Mouse (Mus musculus): ENCODE measurements around the gene Pced1a. TPM values are rescaled to one million over a fixed set of nuclear protein-coding genes. Genes with fewer than 3 reads are reported as not detected.
A peak's percentile ranks its signal among the peaks of the same experiment; 100 is the strongest.

Pced1a gene
- polyA plus RNA-seq, 1 experiment from 2014 or later, result 13.9 TPM

- Histone ChIP-seq H3K4me3 (peak overlapping the region; percentile 89), H3K9me3 (replicated peaks) (no peaks in the 10 kb centered on the region), H3K27ac (0 out of 2 replicates have a peak overlapping the region, but pooled peaks have one; percentile 94), H3K27me3 (ENCODE audit: low read depth, poor library complexity, severe bottlenecking) (peaks cover 17% of the 10 kb centered on the region), H3K4me1 (peaks cover 21% of the 10 kb centered on the region), H3K36me3 (no peaks in the 10 kb centered on the region)
- no peak for DNase-seq (ENCODE audit: low spot score)
- WGBS, result 73% methylated on average over 14 of the region's 14 CpGs
Measured at GRCm38 (mm10) chr2:130451086-130451726, 26.7 kb upstream of the Pced1a start.

GRCm38 (mm10) chr2:130450434-130450796 is 25.9 kb upstream of the Pced1a start:
- DNase-seq (ENCODE audit: low spot score), result no peak
- H3K36me3 ChIP-seq, result no peaks in the 10 kb centered on the region
- peaks cover 17% of the 10 kb centered on the region for H3K27me3 ChIP-seq (ENCODE audit: low read depth, poor library complexity, severe bottlenecking)
- peak overlapping the region; percentile 94 for H3K27ac ChIP-seq
- WGBS, result under 1% methylated on average over 47 of the region's 47 CpGs
- peaks cover 21% of the 10 kb centered on the region for H3K4me1 ChIP-seq
- H3K9me3 ChIP-seq (replicated peaks), result no peaks in the 10 kb centered on the region
- H3K4me3 ChIP-seq, result peak overlapping the region; percentile 89

- peak; percentile 91 for DNase-seq (ENCODE audit: low spot score)
- Histone ChIP-seq H3K27me3 (ENCODE audit: low read depth, poor library complexity, severe bottlenecking) (peaks cover 17% of the 10 kb centered on the region), H3K4me1 (peaks cover 21% of the 10 kb centered on the region), H3K36me3 (peaks cover 4% of the 10 kb centered on the region; the same call in 1 of the 2 replicates), H3K4me3 (peak within 1 kb of the TSS; percentile 89), H3K9me3 (replicated peaks) (no peaks in the 10 kb centered on the region), H3K27ac (peak within 1 kb of the TSS; percentile 94)
- 0% methylated on average over 48 of the region's 50 CpGs for WGBS
Measured at GRCm38 (mm10) chr2:130449794-130450433, 25.4 kb upstream of the Pced1a start, which contains the start of gene Ptpra. TSS of gene Ptpra (plus strand) at chr2:130450278.

- peaks cover 10% of the 10 kb centered on the region for H3K36me3 ChIP-seq
- peaks cover 21% of the 10 kb centered on the region for H3K4me1 ChIP-seq
- peak; percentile 35 for DNase-seq (ENCODE audit: low spot score)
- 8% methylated on average over 17 of the region's 17 CpGs for WGBS
- peak overlapping the region; percentile 89 for H3K4me3 ChIP-seq
- no peaks in the 10 kb centered on the region for H3K9me3 ChIP-seq (replicated peaks)
- H3K27ac ChIP-seq, result no peak overlapping the region
- H3K27me3 ChIP-seq (ENCODE audit: low read depth, poor library complexity, severe bottlenecking), result peaks cover 17% of the 10 kb centered on the region
Measured at GRCm38 (mm10) chr2:130449021-130449793, 24.7 kb upstream of the Pced1a start.

GRCm38 (mm10) chr2:130448449-130448848 is 23.9 kb upstream of the Pced1a start:
- no peaks in the 10 kb centered on the region for H3K9me3 ChIP-seq (replicated peaks)
- DNase-seq (ENCODE audit: low spot score), result no peak
- peaks cover 17% of the 10 kb centered on the region for H3K36me3 ChIP-seq
- H3K4me3 ChIP-seq, result no peak overlapping the region
- no peak overlapping the region for H3K27ac ChIP-seq
- H3K4me1 ChIP-seq, result peaks cover 21% of the 10 kb centered on the region
- H3K27me3 ChIP-seq (ENCODE audit: low read depth, poor library complexity, severe bottlenecking), result peaks cover 17% of the 10 kb centered on the region

GRCm38 (mm10) chr2:130442162-130442561 is 17.7 kb upstream of the Pced1a start:
- no peak overlapping the region for H3K27ac ChIP-seq
- H3K4me3 ChIP-seq, result no peak overlapping the region
- no peak for DNase-seq (ENCODE audit: low spot score)
- peaks cover 80% of the 10 kb centered on the region for H3K36me3 ChIP-seq
- H3K27me3 ChIP-seq (ENCODE audit: low read depth, poor library complexity, severe bottlenecking), result no peaks in the 10 kb centered on the region
- no peaks in the 10 kb centered on the region for H3K9me3 ChIP-seq (replicated peaks)
- H3K4me1 ChIP-seq, result no peaks in the 10 kb centered on the region
- 89% methylated on average over 10 of the region's 10 CpGs for WGBS

GRCm38 (mm10) chr2:130439840-130440480 is 15.5 kb upstream of the Pced1a start:
- DNase-seq (ENCODE audit: low spot score), result no peak
- 95% methylated on average over 4 of the region's 4 CpGs for WGBS
- Histone ChIP-seq H3K4me1 (no peaks in the 10 kb centered on the region), H3K27me3 (ENCODE audit: low read depth, poor library complexity, severe bottlenecking) (no peaks in the 10 kb centered on the region), H3K4me3 (no peak overlapping the region), H3K36me3 (peaks cover 84% of the 10 kb centered on the region), H3K27ac (no peak overlapping the region), H3K9me3 (replicated peaks) (no peaks in the 10 kb centered on the region)

- Histone ChIP-seq H3K27me3 (ENCODE audit: low read depth, poor library complexity, severe bottlenecking) (no peaks in the 10 kb centered on the region), H3K27ac (no peak overlapping the region), H3K4me3 (no peak overlapping the region), H3K9me3 (replicated peaks) (no peaks in the 10 kb centered on the region), H3K36me3 (peaks cover 74% of the 10 kb centered on the region), H3K4me1 (no peaks in the 10 kb centered on the region)
- WGBS, result 92% methylated on average over 3 of the region's 3 CpGs
- DNase-seq (ENCODE audit: low spot score), result no peak
Measured at GRCm38 (mm10) chr2:130438861-130439260, 14.4 kb upstream of the Pced1a start.

GRCm38 (mm10) chr2:130436769-130437168 is 12.3 kb upstream of the Pced1a start:
- no peak for DNase-seq (ENCODE audit: low spot score)
- no peaks in the 10 kb centered on the region for H3K9me3 ChIP-seq (replicated peaks)
- H3K4me3 ChIP-seq, result no peak overlapping the region
- 91% methylated on average over 1 of the region's 1 CpGs for WGBS
- H3K4me1 ChIP-seq, result no peaks in the 10 kb centered on the region
- no peak overlapping the region for H3K27ac ChIP-seq
- no peaks in the 10 kb centered on the region for H3K27me3 ChIP-seq (ENCODE audit: low read depth, poor library complexity, severe bottlenecking)
- peaks cover 62% of the 10 kb centered on the region for H3K36me3 ChIP-seq

GRCm38 (mm10) chr2:130433152-130433551 is 8.7 kb upstream of the Pced1a start:
- Histone ChIP-seq H3K36me3 (peaks cover 44% of the 10 kb centered on the region), H3K27me3 (ENCODE audit: low read depth, poor library complexity, severe bottlenecking) (no peaks in the 10 kb centered on the region), H3K27ac (no peak overlapping the region), H3K9me3 (replicated peaks) (no peaks in the 10 kb centered on the region), H3K4me3 (no peak overlapping the region), H3K4me1 (no peaks in the 10 kb centered on the region)
- DNase-seq (ENCODE audit: low spot score), result no peak
- WGBS, result 30% methylated on average over 4 of the region's 4 CpGs

- no peak overlapping the region for H3K27ac ChIP-seq
- no peaks in the 10 kb centered on the region for H3K9me3 ChIP-seq (replicated peaks)
- peaks cover 42% of the 10 kb centered on the region for H3K36me3 ChIP-seq
- H3K4me3 ChIP-seq, result no peak overlapping the region
- no peak for DNase-seq (ENCODE audit: low spot score)
- no peaks in the 10 kb centered on the region for H3K27me3 ChIP-seq (ENCODE audit: low read depth, poor library complexity, severe bottlenecking)
- WGBS, result 90% methylated on average over 3 of the region's 3 CpGs
- H3K4me1 ChIP-seq, result no peaks in the 10 kb centered on the region
Measured at GRCm38 (mm10) chr2:130432157-130432556, 7.7 kb upstream of the Pced1a start.

- Histone ChIP-seq H3K27me3 (ENCODE audit: low read depth, poor library complexity, severe bottlenecking) (no peaks in the 10 kb centered on the region), H3K4me3 (no peak overlapping the region), H3K4me1 (no peaks in the 10 kb centered on the region), H3K9me3 (replicated peaks) (no peaks in the 10 kb centered on the region), H3K36me3 (peaks cover 42% of the 10 kb centered on the region), H3K27ac (no peak overlapping the region)
- no peak for DNase-seq (ENCODE audit: low spot score)
- 87% methylated on average over 3 of the region's 3 CpGs for WGBS
Measured at GRCm38 (mm10) chr2:130430484-130430883, 6.0 kb upstream of the Pced1a start.

Measured in limb, embryonic 10.5 days (tissue).